Mouse (Mus musculus) heart, postnatal 4 days (tissue): ENCODE measurements around the gene Sectm1b. TPM values are rescaled to one million over a fixed set of nuclear protein-coding genes. Genes with fewer than 3 reads are reported as not detected.

ENCODE experiments used
- DNase-seq: peaks from one replicate; pipeline ENCODE4 v3.0.0; 2021
- total RNA-seq, 2 experiments: library from RNA; stranded (reverse); gene quantifications; 2 replicates each; pipeline ENCODE4 v1.2.3; 2021

Sectm1b gene
- total RNA-seq, 2 experiments from 2014 or later: not detected

DNA sequence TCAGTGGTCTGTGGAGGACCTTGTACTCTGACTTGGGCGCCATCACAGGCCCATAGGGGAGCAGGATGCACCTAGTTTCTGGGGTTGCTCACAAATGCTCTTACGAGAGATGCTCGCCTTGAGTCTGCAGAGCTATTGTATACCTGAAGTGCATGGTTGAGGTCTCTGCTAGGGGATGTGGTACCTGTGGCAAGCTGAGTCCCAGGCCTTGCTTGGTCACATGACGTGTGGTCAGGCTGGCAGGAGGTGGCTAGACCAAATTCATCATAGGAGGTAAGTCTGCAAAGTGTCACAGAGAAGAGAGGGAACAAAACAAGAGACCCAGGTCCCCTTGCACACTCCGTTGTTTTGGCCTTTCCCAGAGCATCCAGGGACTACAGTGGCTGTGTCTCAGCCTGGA lies 43.9 kb downstream of the Sectm1b start:
- DNase-seq: no peak

GRCm38 (mm10) chr11:121017703-121018102 lies 45.7 kb downstream of the Sectm1b start:
- peak; percentile 80 for DNase-seq

- no peak for DNase-seq
Observed at GRCm38 (mm10) chr11:121015472-121015871, 47.9 kb downstream of the Sectm1b start.

- DNase-seq: peak; percentile 77
Observed at GRCm38 (mm10) chr11:121014896-121015300, 48.5 kb downstream of the Sectm1b start.

GRCm38 (mm10) chr11:121013656-121014055 lies 49.7 kb downstream of the Sectm1b start:
- no peak for DNase-seq

DNA sequence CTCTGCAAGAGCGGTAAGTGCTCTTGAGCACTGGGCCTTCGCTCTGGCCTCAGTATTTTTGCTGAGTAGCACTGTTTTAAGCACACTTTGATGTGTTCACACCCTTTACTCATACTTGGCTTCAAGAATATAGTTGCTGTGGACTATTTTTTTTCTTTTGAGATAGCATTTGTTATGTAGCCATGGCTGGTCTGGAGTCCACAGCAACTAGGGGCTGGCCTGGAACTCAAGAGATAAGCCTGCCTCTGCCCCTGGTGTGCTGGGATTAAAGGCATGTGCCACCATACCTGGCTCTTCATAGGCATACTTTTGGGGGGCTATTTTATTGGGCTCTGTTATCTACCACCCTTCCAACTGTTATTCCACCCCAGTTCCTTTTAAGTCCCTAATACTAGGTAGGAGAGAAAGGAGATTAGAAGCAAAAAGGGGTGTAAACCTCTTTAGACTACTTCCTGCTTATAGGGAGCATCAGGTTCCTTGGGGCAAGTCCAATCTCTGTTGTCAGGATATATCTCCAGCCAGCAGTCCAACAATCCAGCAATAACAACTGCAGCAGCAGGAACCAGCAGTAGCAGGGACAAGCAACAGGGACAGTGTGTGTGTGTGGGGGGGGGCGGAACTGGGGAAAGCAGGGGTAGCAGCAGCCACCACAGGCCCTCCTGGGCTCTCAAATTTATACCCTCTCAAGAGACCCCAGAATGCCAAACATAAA lies 53.2 kb downstream of the Sectm1b start:
- DNase-seq: no peak

DNA sequence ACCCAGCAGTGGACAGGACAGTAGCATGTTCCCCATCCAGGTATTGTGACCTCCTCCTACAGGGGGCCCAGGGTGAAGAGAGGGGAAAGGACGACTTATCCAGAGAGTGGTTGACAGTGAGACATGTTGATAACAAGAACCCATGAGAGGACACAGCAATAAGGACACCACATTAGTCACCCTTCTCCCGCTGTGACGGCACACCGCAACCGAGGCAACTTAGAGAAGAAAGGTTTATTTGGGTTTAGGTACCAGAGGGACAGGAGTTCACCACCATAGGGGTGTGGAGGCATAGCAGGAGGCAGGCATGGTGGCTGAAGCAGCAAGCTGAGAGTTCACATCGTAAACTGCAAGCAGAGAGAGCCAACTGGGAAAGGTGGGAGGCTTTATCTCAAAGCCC lies 57.2 kb downstream of the Sectm1b start:
- no peak for DNase-seq

DNA sequence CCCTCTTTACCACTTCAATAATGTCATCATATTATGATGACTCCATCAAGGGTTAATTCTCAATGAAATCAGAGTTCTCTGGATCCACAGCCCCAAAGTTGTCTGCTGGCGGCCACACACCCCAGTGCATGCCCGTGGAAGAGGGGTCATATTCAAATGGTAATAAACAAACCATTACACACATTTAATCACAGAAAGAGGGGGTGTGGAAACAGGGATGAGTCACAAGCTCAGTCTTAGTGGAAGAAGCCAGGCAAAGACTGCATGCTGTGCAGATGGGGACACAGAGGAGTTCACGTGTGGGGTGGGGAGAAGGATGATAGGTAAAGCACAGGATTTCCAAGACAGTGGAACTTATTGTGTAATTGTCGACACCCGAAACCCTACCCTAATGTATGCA lies 59.1 kb downstream of the Sectm1b start:
- no peak for DNase-seq

Other genes starting within 250 kb of the Sectm1b start
- gene Fasn, start 239.0 kb downstream of the Sectm1b start, total RNA-seq: 10 to 100 TPM; 59.3 to 63.9 TPM
- gene Ccdc57, start 130.7 kb downstream of the Sectm1b start, total RNA-seq: 1 to 10 TPM; 2.1 to 2.4 TPM
- 10 to 100 TPM; 13.3 to 22.8 TPM for gene Slc16a3, start 115.1 kb downstream of the Sectm1b start, total RNA-seq
- 10 to 100 TPM; 84.4 to 91.9 TPM for gene Csnk1d, start 72.2 kb downstream of the Sectm1b start, total RNA-seq
- under 1 TPM in 1 of 2 experiments, not detected in 1; 0.29 TPM for gene Cd7, start 24.2 kb downstream of the Sectm1b start, total RNA-seq
- gene Sectm1a, start 17.7 kb upstream of the Sectm1b start, total RNA-seq: not detected
- not detected for gene Tex19.2, start 55.1 kb upstream of the Sectm1b start, total RNA-seq
- gene Tex19.1, start 82.6 kb upstream of the Sectm1b start, total RNA-seq: not detected
- gene Uts2r, start 96.7 kb upstream of the Sectm1b start, total RNA-seq: under 1 TPM; 0.14 to 0.20 TPM
- gene Hexdc, start 140.9 kb upstream of the Sectm1b start, total RNA-seq: 10 to 100 TPM; 17.0 to 17.8 TPM
- gene Ogfod3, start 141.1 kb upstream of the Sectm1b start, total RNA-seq: 10 to 100 TPM; 18.7 to 22.2 TPM
- gene Cybc1, start 165.8 kb upstream of the Sectm1b start, total RNA-seq: 10 to 100 TPM; 11.8 to 12.5 TPM
- 10 to 100 TPM; 58.7 to 62.4 TPM for gene Narf, start 173.7 kb upstream of the Sectm1b start, total RNA-seq
- 10 to 100 TPM; 30.3 to 34.5 TPM for gene Foxk2, start 196.4 kb upstream of the Sectm1b start, total RNA-seq